Mouse (Mus musculus): ENCODE data around the gene Ltbp1. TPM values are rescaled to one million over a fixed set of nuclear protein-coding genes. Genes with fewer than 3 reads are reported as not detected.

Gene Ltbp1
- polyA plus RNA-seq, 1 experiment from 2014 or later: 2.5 TPM

DNA sequence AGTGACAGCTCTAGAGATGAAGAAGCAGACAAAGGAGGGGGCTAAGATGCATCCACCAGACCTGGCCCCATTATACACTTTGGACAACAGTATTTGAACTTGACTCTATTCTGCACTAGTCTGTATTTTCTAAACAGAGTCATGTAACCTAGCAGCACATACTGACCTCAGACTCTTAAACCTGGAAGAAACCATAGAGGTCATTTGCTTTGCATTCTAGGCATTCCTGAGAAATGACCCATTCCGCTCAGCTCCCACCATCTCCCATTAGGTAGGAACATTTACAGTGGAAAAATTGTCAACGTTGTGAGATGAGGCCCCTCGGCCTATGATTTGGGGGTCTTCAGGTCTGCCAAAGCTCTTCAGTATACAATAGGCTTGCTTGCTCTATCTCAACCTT is 238.8 kb downstream of the Ltbp1 start:
- no peak overlapping the region for H3K4me2 ChIP-seq (ENCODE audit: low read length)
- no peak overlapping the region for H3K4me3 ChIP-seq (replicated peaks; ENCODE audit: low read depth, low read length)
- H3K9ac ChIP-seq (replicated peaks; ENCODE audit: low read length): no peak overlapping the region
- H3K36me3 ChIP-seq (ENCODE audit: control insufficient read depth, insufficient read depth, low read length): no peaks in the 10 kb centered on the region
- H3K27ac ChIP-seq (replicated peaks; ENCODE audit: low read depth, low read length): no peak overlapping the region
- H3K4me1 ChIP-seq (ENCODE audit: control insufficient read depth, insufficient read depth, low read length): no peaks in the 10 kb centered on the region
- WGBS: 91% methylated on average over 3 of the region's 3 CpGs
- no peaks in the 10 kb centered on the region for H3K27me3 ChIP-seq (ENCODE audit: control insufficient read depth, insufficient read depth, low read length)
- no peaks in the 10 kb centered on the region for H3K9me3 ChIP-seq (ENCODE audit: control insufficient read depth, low read length)
- no peak for ATAC-seq (ENCODE audit: low FRiP score, low TSS enrichment)
- DNase-seq: no peak

DNA sequence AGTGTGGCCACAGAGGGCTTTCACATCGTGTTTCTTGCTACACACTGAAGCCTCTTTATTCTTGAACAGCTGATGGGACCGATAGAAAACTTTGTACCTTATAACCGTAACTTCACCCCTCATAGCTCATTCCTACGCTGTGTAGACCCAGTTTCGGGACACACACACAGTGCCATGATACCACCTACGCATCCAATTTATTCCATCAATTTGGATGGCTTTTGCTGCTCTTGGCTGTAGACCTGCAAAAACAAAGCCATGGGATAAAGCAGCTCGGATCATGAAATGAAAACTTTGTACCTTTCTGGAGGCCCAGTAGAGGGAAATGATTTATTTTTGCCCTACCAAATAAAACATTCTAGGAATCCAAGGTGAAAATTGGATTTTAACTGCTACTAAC is 239.7 kb downstream of the Ltbp1 start:
- Histone ChIP-seq H3K36me3 (ENCODE audit: control insufficient read depth, insufficient read depth, low read length) (no peaks in the 10 kb centered on the region), H3K4me2 (ENCODE audit: low read length) (no peak overlapping the region), H3K4me3 (replicated peaks; ENCODE audit: low read depth, low read length) (no peak overlapping the region), H3K9me3 (ENCODE audit: control insufficient read depth, low read length) (no peaks in the 10 kb centered on the region), H3K27me3 (ENCODE audit: control insufficient read depth, insufficient read depth, low read length) (no peaks in the 10 kb centered on the region), H3K27ac (replicated peaks; ENCODE audit: low read depth, low read length) (no peak overlapping the region), H3K9ac (replicated peaks; ENCODE audit: low read length) (no peak overlapping the region), H3K4me1 (ENCODE audit: control insufficient read depth, insufficient read depth, low read length) (no peaks in the 10 kb centered on the region)
- DNase-seq (no peak), ATAC-seq (ENCODE audit: low FRiP score, low TSS enrichment) (no peak)
- WGBS: 93% methylated on average over 7 of the region's 7 CpGs

DNA sequence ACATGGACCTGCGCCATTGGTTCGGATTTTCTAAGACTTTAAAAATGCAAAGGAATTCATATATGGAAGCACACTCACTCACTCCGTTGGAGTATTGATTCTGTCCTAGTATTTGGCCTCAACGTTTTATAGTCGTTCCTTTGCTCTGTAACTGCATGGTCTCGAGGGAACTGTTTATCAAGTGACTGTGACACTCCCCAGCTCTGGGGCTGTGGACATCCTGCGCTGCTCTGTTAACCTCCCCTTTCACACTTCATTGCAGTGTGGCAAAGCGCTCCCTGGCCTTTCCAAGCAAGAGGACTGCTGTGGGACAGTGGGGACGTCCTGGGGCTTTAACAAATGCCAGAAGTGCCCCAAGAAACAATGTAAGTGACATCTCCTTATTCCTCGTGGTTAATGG is 243.3 kb downstream of the Ltbp1 start:
- Histone ChIP-seq H3K4me3 (replicated peaks; ENCODE audit: low read depth, low read length) (no peak overlapping the region), H3K27me3 (ENCODE audit: control insufficient read depth, insufficient read depth, low read length) (no peaks in the 10 kb centered on the region), H3K4me1 (ENCODE audit: control insufficient read depth, insufficient read depth, low read length) (no peaks in the 10 kb centered on the region), H3K9me3 (ENCODE audit: control insufficient read depth, low read length) (no peaks in the 10 kb centered on the region), H3K36me3 (ENCODE audit: control insufficient read depth, insufficient read depth, low read length) (no peaks in the 10 kb centered on the region), H3K9ac (replicated peaks; ENCODE audit: low read length) (no peak overlapping the region), H3K4me2 (ENCODE audit: low read length) (no peak overlapping the region), H3K27ac (replicated peaks; ENCODE audit: low read depth, low read length) (no peak overlapping the region)
- DNase-seq (no peak), ATAC-seq (ENCODE audit: low FRiP score, low TSS enrichment) (no peak)
- WGBS: 69% methylated on average over 10 of the region's 10 CpGs

DNA sequence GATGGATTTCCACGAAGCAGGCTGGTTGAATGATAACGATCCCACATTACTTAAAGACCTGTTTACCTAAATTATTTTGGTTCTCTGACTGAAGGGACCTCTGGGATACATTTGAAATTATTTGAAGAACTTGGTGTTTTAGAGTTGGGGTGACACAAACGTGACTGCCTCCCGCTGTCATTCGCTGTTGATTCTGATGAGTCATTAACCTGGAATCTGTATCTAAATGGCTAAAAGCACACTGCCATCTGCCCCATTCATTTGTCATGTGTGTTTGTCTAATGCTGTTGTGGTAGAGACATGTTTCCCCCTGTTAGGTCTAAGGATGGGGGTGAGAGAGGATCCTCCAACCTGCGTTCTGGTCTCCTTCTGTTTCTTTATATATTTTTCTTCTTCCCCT is 245.2 kb downstream of the Ltbp1 start:
- DNase-seq (no peak), ATAC-seq (ENCODE audit: low FRiP score, low TSS enrichment) (no peak)
- Histone ChIP-seq H3K4me3 (replicated peaks; ENCODE audit: low read depth, low read length) (no peak overlapping the region), H3K4me1 (ENCODE audit: control insufficient read depth, insufficient read depth, low read length) (no peaks in the 10 kb centered on the region), H3K27ac (replicated peaks; ENCODE audit: low read depth, low read length) (no peak overlapping the region), H3K4me2 (ENCODE audit: low read length) (no peak overlapping the region), H3K9ac (replicated peaks; ENCODE audit: low read length) (no peak overlapping the region), H3K27me3 (ENCODE audit: control insufficient read depth, insufficient read depth, low read length) (no peaks in the 10 kb centered on the region), H3K36me3 (ENCODE audit: control insufficient read depth, insufficient read depth, low read length) (no peaks in the 10 kb centered on the region), H3K9me3 (ENCODE audit: control insufficient read depth, low read length) (no peaks in the 10 kb centered on the region)
- WGBS: 96% methylated on average over 6 of the region's 6 CpGs

DNA sequence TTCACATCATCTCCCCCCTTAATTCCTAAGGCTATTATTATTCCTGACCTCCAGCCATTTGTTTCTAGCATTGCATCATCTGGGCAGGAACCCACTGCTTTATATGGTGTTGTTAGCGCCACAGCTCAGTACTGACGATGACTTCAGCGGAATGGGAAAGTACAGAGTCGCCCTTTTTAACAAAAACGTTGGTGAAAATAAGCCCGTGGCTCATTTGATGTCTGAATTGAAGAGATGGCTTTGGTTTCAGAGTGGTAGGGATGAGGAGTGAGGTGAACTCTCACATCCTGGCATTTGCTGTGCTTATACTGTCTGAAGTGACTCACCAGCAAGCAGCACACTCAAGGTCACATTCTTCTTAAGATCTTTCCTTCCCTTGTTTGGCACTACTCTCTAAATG is 245.7 kb downstream of the Ltbp1 start:
- no peaks in the 10 kb centered on the region for H3K36me3 ChIP-seq (ENCODE audit: control insufficient read depth, insufficient read depth, low read length)
- ATAC-seq (ENCODE audit: low FRiP score, low TSS enrichment): no peak
- H3K27me3 ChIP-seq (ENCODE audit: control insufficient read depth, insufficient read depth, low read length): no peaks in the 10 kb centered on the region
- H3K4me2 ChIP-seq (ENCODE audit: low read length): no peak overlapping the region
- DNase-seq: no peak
- no peaks in the 10 kb centered on the region for H3K9me3 ChIP-seq (ENCODE audit: control insufficient read depth, low read length)
- no peaks in the 10 kb centered on the region for H3K4me1 ChIP-seq (ENCODE audit: control insufficient read depth, insufficient read depth, low read length)
- no peak overlapping the region for H3K4me3 ChIP-seq (replicated peaks; ENCODE audit: low read depth, low read length)
- H3K27ac ChIP-seq (replicated peaks; ENCODE audit: low read depth, low read length): no peak overlapping the region
- 87% methylated on average over 6 of the region's 6 CpGs for WGBS
- no peak overlapping the region for H3K9ac ChIP-seq (replicated peaks; ENCODE audit: low read length)

DNA sequence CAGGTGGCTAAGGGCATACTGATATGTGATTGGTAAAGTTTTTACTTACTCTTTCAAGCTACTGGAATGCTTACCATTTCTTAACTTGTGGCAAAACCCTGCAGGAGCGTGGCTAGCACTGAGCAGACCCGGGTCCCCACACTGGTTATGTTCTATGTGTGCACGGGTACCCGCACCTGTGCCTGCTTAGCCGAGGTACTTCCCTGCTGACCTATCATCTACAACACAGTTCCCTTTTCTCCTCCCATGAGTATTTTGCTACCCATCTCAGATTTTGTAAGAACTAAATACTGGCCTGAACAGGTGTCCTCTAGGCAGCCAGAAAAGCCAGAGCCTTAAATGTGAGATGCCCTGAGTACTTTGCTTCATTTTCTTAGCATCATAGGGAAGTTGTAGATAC is 247.2 kb downstream of the Ltbp1 start:
- no peak overlapping the region for H3K9ac ChIP-seq (replicated peaks; ENCODE audit: low read length)
- no peaks in the 10 kb centered on the region for H3K9me3 ChIP-seq (ENCODE audit: control insufficient read depth, low read length)
- no peak overlapping the region for H3K4me2 ChIP-seq (ENCODE audit: low read length)
- H3K4me3 ChIP-seq (replicated peaks; ENCODE audit: low read depth, low read length): no peak overlapping the region
- no peak for DNase-seq
- no peaks in the 10 kb centered on the region for H3K36me3 ChIP-seq (ENCODE audit: control insufficient read depth, insufficient read depth, low read length)
- H3K27ac ChIP-seq (replicated peaks; ENCODE audit: low read depth, low read length): no peak overlapping the region
- H3K4me1 ChIP-seq (ENCODE audit: control insufficient read depth, insufficient read depth, low read length): no peaks in the 10 kb centered on the region
- WGBS: 95% methylated on average over 5 of the region's 5 CpGs
- no peak for ATAC-seq (ENCODE audit: low FRiP score, low TSS enrichment)
- H3K27me3 ChIP-seq (ENCODE audit: control insufficient read depth, insufficient read depth, low read length): no peaks in the 10 kb centered on the region

DNA sequence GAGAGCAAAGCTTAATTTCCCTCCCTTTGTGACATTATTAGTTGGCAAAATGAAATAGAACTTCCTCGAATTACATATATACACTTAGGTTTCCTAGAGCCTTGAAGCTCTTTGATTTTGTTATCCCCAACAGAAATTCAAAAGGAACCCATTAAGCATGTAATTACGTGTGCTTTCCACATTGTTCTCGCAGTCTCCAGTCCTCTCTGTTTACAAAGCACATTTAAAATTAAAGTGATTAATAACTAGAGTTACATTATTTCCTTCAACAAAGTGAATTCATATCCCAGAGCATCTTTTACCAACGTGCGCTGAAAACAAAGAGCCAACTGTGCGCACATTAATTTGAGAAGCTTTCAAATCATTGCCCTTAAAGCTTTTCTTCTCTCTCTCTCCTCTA is 249.5 kb downstream of the Ltbp1 start:
- 80% methylated on average over 6 of the region's 6 CpGs for WGBS
- ATAC-seq (ENCODE audit: low FRiP score, low TSS enrichment): no peak

DNA sequence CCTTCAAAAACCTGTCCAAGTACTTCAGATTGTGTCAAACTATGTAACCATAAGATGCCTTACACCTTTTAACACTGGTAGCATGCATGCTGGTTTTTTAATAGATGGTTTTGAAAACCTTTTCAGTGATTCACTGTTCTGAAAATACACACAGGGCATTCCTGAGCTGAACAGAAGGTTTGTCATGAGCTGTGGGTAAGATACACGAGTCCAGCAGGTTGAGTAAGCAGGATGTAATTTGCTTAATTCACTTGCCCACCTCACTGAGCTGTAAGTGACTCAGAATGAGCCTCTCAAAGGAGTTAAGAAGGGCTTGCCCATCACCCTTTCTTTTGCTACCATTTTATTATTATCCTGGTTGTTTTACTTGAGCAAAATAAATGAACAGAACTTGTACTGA is 250.6 kb downstream of the Ltbp1 start:
- no peak for ATAC-seq (ENCODE audit: low FRiP score, low TSS enrichment)

More for the DNA sequence above, 249.5 kb downstream of the Ltbp1 start:
- Histone ChIP-seq H3K9me3 (ENCODE audit: control insufficient read depth, low read length) (no peaks in the 10 kb centered on the region), H3K4me1 (ENCODE audit: control insufficient read depth, insufficient read depth, low read length) (no peaks in the 10 kb centered on the region), H3K4me2 (ENCODE audit: low read length) (no peak overlapping the region), H3K36me3 (ENCODE audit: control insufficient read depth, insufficient read depth, low read length) (no peaks in the 10 kb centered on the region), H3K27ac (replicated peaks; ENCODE audit: low read depth, low read length) (no peak overlapping the region), H3K27me3 (ENCODE audit: control insufficient read depth, insufficient read depth, low read length) (no peaks in the 10 kb centered on the region), H3K4me3 (replicated peaks; ENCODE audit: low read depth, low read length) (no peak overlapping the region), H3K9ac (replicated peaks; ENCODE audit: low read length) (no peak overlapping the region)
- no peak for DNase-seq

DNA sequence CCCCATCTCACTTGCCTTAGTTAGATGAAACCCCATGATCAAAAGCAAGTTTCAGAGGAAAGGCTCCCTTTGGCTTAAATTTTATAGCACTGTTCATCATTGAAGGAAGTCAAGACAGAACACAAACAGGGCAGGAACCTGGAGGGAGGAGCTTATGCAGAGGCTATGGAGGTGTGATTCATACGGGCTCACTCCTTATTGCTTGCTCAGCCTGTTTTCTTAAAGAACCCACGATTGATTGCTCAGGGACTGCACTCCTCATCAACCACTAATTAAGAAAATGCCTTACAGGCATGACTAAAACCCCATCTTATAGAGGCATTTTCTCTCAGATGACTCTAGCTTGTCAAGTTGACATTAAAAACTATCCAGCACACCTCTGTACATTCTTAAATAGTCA is 253.1 kb downstream of the Ltbp1 start:
- Histone ChIP-seq H3K27me3 (ENCODE audit: control insufficient read depth, insufficient read depth, low read length) (no peaks in the 10 kb centered on the region), H3K4me2 (ENCODE audit: low read length) (no peak overlapping the region), H3K27ac (replicated peaks; ENCODE audit: low read depth, low read length) (no peak overlapping the region), H3K9ac (replicated peaks; ENCODE audit: low read length) (no peak overlapping the region), H3K4me3 (replicated peaks; ENCODE audit: low read depth, low read length) (no peak overlapping the region), H3K4me1 (ENCODE audit: control insufficient read depth, insufficient read depth, low read length) (no peaks in the 10 kb centered on the region), H3K36me3 (ENCODE audit: control insufficient read depth, insufficient read depth, low read length) (no peaks in the 10 kb centered on the region), H3K9me3 (ENCODE audit: control insufficient read depth, low read length) (no peaks in the 10 kb centered on the region)
- DNase-seq (no peak), ATAC-seq (ENCODE audit: low FRiP score, low TSS enrichment) (no peak)
- 82% methylated on average over 2 of the region's 2 CpGs for WGBS

More for the DNA sequence above, 250.6 kb downstream of the Ltbp1 start:
- H3K4me3 ChIP-seq (replicated peaks; ENCODE audit: low read depth, low read length): no peak overlapping the region
- no peaks in the 10 kb centered on the region for H3K27me3 ChIP-seq (ENCODE audit: control insufficient read depth, insufficient read depth, low read length)
- no peak overlapping the region for H3K27ac ChIP-seq (replicated peaks; ENCODE audit: low read depth, low read length)
- DNase-seq: no peak
- H3K9ac ChIP-seq (replicated peaks; ENCODE audit: low read length): no peak overlapping the region
- H3K9me3 ChIP-seq (ENCODE audit: control insufficient read depth, low read length): no peaks in the 10 kb centered on the region
- H3K4me2 ChIP-seq (ENCODE audit: low read length): no peak overlapping the region
- WGBS: 65% methylated on average over 1 of the region's 1 CpGs
- H3K4me1 ChIP-seq (ENCODE audit: control insufficient read depth, insufficient read depth, low read length): no peaks in the 10 kb centered on the region
- H3K36me3 ChIP-seq (ENCODE audit: control insufficient read depth, insufficient read depth, low read length): no peaks in the 10 kb centered on the region

Data from midbrain, embryonic 14.5 days (tissue).